Comparison of ENCODE assay signal across 10 mouse cellular contexts in the genomic region with DNA sequence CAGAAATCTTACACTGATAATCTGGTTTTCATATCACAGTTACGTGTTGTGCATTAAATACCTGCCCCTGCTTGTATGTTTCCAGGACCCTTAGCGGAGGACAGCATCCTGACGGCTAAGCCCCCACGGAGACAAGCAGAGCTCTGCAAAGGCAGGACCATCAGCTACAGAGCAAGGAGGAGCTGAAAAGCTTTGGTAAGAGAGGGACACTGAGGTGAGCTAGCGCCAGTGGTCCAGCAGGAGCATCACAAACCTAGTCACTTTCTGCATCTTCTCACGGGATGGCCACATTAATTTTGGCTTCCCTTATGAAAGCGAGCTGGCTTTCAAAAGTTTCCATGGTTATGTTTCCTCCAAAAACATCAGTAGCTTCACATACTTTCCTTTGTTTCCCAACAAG. TPM values are rescaled to one million over a fixed set of nuclear protein-coding genes. Genes with fewer than 3 reads are reported as not detected.
DNase-seq lines count a peak whose midpoint lies in the region; ATAC-seq and TF ChIP-seq lines count a peak whose summit lies in the region.
"Had no signal": no experiment of that assay in that cellular context is flagged by ENCODE, and none has a peak within 500 bp of the region (broad histone marks: within the 10 kb centered on the region; RNA-seq: fewer than 3 reads in every experiment).

No protein-coding gene starts in this region.

- TF ChIP-seq CTCF in C2C12 (IDR thresholded peaks at IDR 0.05; ENCODE audit: control insufficient read depth, insufficient read depth, insufficient read length) (no peak), E14TG2a.4 (conservative IDR thresholded peaks at IDR 0.05; ENCODE audit: low read length) (no peak)

- no peak; the same call in 1 of the 2 replicates for ATAC-seq in heart, embryonic 16.5 days (replicated peaks; ENCODE audit: extremely low read depth, insufficient read depth, low FRiP score)
- ATAC-seq in megakaryocyte, adult 5-6 weeks (ENCODE audit: poor library complexity, severe bottlenecking): peak; percentile 14; the same call in 1 of the 2 replicates

- H3K79me3 ChIP-seq in C2C12 (ENCODE audit: low read depth): no peaks in the 10 kb centered on the region

- no peak for DNase-seq in spleen, adult 12 weeks (ENCODE audit: low spot score)
- DNase-seq in ovary, postnatal 14 days (ENCODE audit: low spot score): no peak
- no peak for DNase-seq in right cerebral cortex, postnatal 14 days

- H3K36me3 ChIP-seq in C2C12 (ENCODE audit: control insufficient read depth, insufficient read depth) (no peaks in the 10 kb centered on the region), E14TG2a.4 (ENCODE audit: insufficient read depth, low read length) (no peaks in the 10 kb centered on the region)
- no peaks in the 10 kb centered on the region for H3K36me3 ChIP-seq in heart, embryonic 16.5 days (ENCODE audit: control insufficient read depth, insufficient read depth)

- no peaks in the 10 kb centered on the region for H3K9me3 ChIP-seq in E14TG2a.4 (ENCODE audit: low read length)
- H3K9me3 ChIP-seq in heart, embryonic 16.5 days (replicated peaks; ENCODE audit: control insufficient read depth, low read length): 0 out of 2 replicates have a peak, but pooled peaks cover 2% of the 10 kb centered on the region

- H3K4me3 ChIP-seq in C2C12 (ENCODE audit: insufficient read depth, poor library complexity, severe bottlenecking) (no peak overlapping the region), E14TG2a.4 (replicated peaks; ENCODE audit: low read length) (peak overlapping the region; percentile 46; the same call in 1 of the 2 replicates)
- peak overlapping the region; percentile 53 for H3K4me3 ChIP-seq in heart, embryonic 16.5 days (ENCODE audit: low read length)

- 4% methylated on average over 7 of the region's 7 CpGs for WGBS in heart, embryonic 16.5 days

- no peaks in the 10 kb centered on the region for H3K27me3 ChIP-seq in C2C12 (ENCODE audit: control insufficient read depth, insufficient read depth, insufficient read length)
- no peaks in the 10 kb centered on the region for H3K27me3 ChIP-seq in E14TG2a.4 (ENCODE audit: insufficient read depth, low read length)
- 0 out of 2 replicates have a peak, but pooled peaks cover 2% of the 10 kb centered on the region for H3K27me3 ChIP-seq in heart, embryonic 16.5 days (ENCODE audit: control insufficient read depth, insufficient read depth, low read length)

- H3K4me2 ChIP-seq in heart, embryonic 16.5 days (ENCODE audit: low read depth, low read length): peak overlapping the region; percentile 87

- peaks cover 8% of the 10 kb centered on the region for H3K4me1 ChIP-seq in E14TG2a.4 (replicated peaks; ENCODE audit: low read depth, low read length)
- H3K4me1 ChIP-seq in heart, embryonic 16.5 days (ENCODE audit: control insufficient read depth, insufficient read depth, low read length): peaks cover 6% of the 10 kb centered on the region

- peak overlapping the region; percentile 40 for H3ac ChIP-seq in C2C12 (ENCODE audit: control insufficient read depth, insufficient read length, low read depth)

- H3K9ac ChIP-seq in heart, embryonic 16.5 days (ENCODE audit: low read length): peak overlapping the region; percentile 61; the same call in 1 of the 2 replicates

- H3K27ac ChIP-seq in heart, embryonic 16.5 days (ENCODE audit: low read length): no peak overlapping the region

- no peaks in the 10 kb centered on the region for H3K79me2 ChIP-seq in C2C12 (ENCODE audit: control insufficient read depth, insufficient read depth)

TF ChIP-seq in C2C12, 6 proteins besides CTCF, POLR2A, EP300 and RAD21:
- no peak for TF ChIP-seq MAX (IDR thresholded peaks at IDR 0.05)
- TF ChIP-seq FOSL1 (IDR thresholded peaks at IDR 0.05; ENCODE audit: insufficient read depth, low read length, poor library complexity, severe bottlenecking): no peak
- TF ChIP-seq CEBPB (IDR thresholded peaks at IDR 0.05; ENCODE audit: low read depth): no peak
- no peak for TF ChIP-seq MYOD1 (IDR thresholded peaks at IDR 0.05; ENCODE audit: control insufficient read depth, insufficient read length, low read depth)
- TF ChIP-seq USF1 (IDR thresholded peaks at IDR 0.05; ENCODE audit: low read depth): no peak
- TF ChIP-seq MYOG (IDR thresholded peaks at IDR 0.05; ENCODE audit: control insufficient read depth, extremely low read depth, insufficient read length): no peak

RNA-seq across cellular contexts. Expression of gene Pglyrp1, which starts 1.7 kb away (rescaled TPM):
- 0.05 TPM for polyA plus RNA-seq in C2C12 (2012; fragmentation: generic; extraction: Trizol)
- polyA plus RNA-seq in heart, embryonic 16.5 days (2015; fragmentation: Nextera tagmentation; extraction: Ambion mirVana): 3.5 and 5.7 TPM in 2 replicates
- 492 and 634 TPM in 2 replicates for total RNA-seq in megakaryocyte, adult 5-6 weeks (2015)
- 78.5 and 108 TPM in 2 replicates for total RNA-seq in megakaryocyte, adult 5-6 weeks (2017)

RNA-seq across cellular contexts. Expression of gene Mill2, which starts 33.0 kb away (rescaled TPM):
- polyA plus RNA-seq in C2C12 (2012; fragmentation: generic; extraction: Trizol): 0.18 TPM
- 0.50 and 0.69 TPM in 2 replicates for polyA plus RNA-seq in heart, embryonic 16.5 days (2015; fragmentation: Nextera tagmentation; extraction: Ambion mirVana)
- total RNA-seq in megakaryocyte, adult 5-6 weeks (2015): not detected in 2 replicates
- total RNA-seq in megakaryocyte, adult 5-6 weeks (2017): 0.08 TPM in 1 of 2 replicates, not detected in the other

RNA-seq across cellular contexts. Expression of gene Ccdc61, which starts 37.4 kb away (rescaled TPM):
- 10.8 TPM for polyA plus RNA-seq in C2C12 (2012; fragmentation: generic; extraction: Trizol)
- polyA plus RNA-seq in heart, embryonic 16.5 days (2015; fragmentation: Nextera tagmentation; extraction: Ambion mirVana): 21.7 and 23.7 TPM in 2 replicates
- 12.9 and 15.3 TPM in 2 replicates for total RNA-seq in megakaryocyte, adult 5-6 weeks (2015)
- total RNA-seq in megakaryocyte, adult 5-6 weeks (2017): 8.9 and 12.2 TPM in 2 replicates

RNA-seq across cellular contexts. Expression of gene Psg17, which starts 51.4 kb away (rescaled TPM):
- not detected for polyA plus RNA-seq in C2C12 (2012; fragmentation: generic; extraction: Trizol)
- polyA plus RNA-seq in heart, embryonic 16.5 days (2015; fragmentation: Nextera tagmentation; extraction: Ambion mirVana): not detected in 2 replicates
- not detected in 2 replicates for total RNA-seq in megakaryocyte, adult 5-6 weeks (2015)
- not detected in 2 replicates for total RNA-seq in megakaryocyte, adult 5-6 weeks (2017)
- total RNA-seq: adrenal gland, adult 2 months; gastrocnemius, postnatal 10 days had no signal
- polyA plus RNA-seq: adrenal gland, adult 2 months; spleen, adult 2 months had no signal

RNA-seq across cellular contexts. Expression of gene Nova2, which starts 52.9 kb away (rescaled TPM):
- 0.05 TPM for polyA plus RNA-seq in C2C12 (2012; fragmentation: generic; extraction: Trizol)
- polyA plus RNA-seq in heart, embryonic 16.5 days (2015; fragmentation: Nextera tagmentation; extraction: Ambion mirVana): 0.64 and 0.82 TPM in 2 replicates
- total RNA-seq in megakaryocyte, adult 5-6 weeks (2015): not detected in 2 replicates
- total RNA-seq in megakaryocyte, adult 5-6 weeks (2017): not detected in 2 replicates
